Comparison of ENCODE assay signal across 8 mouse cellular contexts in the genomic region with DNA sequence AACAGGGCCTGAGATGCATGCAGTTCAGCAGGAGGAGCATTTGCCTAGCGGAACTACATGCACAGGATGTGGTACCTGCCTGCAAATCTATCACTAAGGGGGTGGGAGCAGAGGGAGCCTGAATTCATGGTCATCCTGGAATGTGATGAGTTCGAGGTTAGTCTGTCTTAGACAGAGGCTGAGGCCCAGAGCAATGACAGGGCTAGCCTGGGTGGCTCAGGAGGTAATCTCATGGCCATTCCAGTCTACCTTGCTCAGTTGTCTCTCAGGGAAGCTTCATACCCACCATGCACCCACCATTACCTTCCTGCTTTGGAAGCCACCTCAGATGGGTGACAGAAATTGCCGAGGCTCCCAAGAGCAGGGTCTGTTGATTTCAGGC. TPM values are rescaled to one million over a fixed set of nuclear protein-coding genes. Genes with fewer than 3 reads are reported as not detected.
DNase-seq lines count a peak whose midpoint lies in the region; ATAC-seq lines count a peak whose summit lies in the region.

No protein-coding gene starts in this region.

- no peak for ATAC-seq in embryonic facial prominence, embryonic 12.5 days (ENCODE audit: insufficient number of reproducible peaks, insufficient read depth, low FRiP score, low TSS enrichment)
- ATAC-seq in megakaryocyte, adult 5-6 weeks (ENCODE audit: poor library complexity, severe bottlenecking): no peak
- no peak for ATAC-seq in intestine, embryonic 16.5 days
- no peak for ATAC-seq in stomach, embryonic 15.5 days (ENCODE audit: insufficient read depth, low FRiP score, low read depth)

- H3K4me2 ChIP-seq in embryonic facial prominence, embryonic 12.5 days (replicated peaks): peak overlapping the region; percentile 58; the same call in 1 of the 2 replicates
- peak overlapping the region; percentile 71 for H3K4me2 ChIP-seq in intestine, embryonic 16.5 days (ENCODE audit: low read depth, low read length)
- peak overlapping the region; percentile 92 for H3K4me2 ChIP-seq in stomach, embryonic 15.5 days

- no peaks in the 10 kb centered on the region for H3K27me3 ChIP-seq in embryonic facial prominence, embryonic 12.5 days
- H3K27me3 ChIP-seq in embryonic facial prominence, embryonic 10.5 days (replicated peaks; ENCODE audit: low read depth, poor library complexity, severe bottlenecking): peaks cover 32% of the 10 kb centered on the region
- peaks cover 12% of the 10 kb centered on the region for H3K27me3 ChIP-seq in megakaryocyte, embryonic 14.5 days (replicated peaks)
- H3K27me3 ChIP-seq in intestine, embryonic 16.5 days (replicated peaks; ENCODE audit: control insufficient read depth, insufficient read depth, low read length): no peaks in the 10 kb centered on the region
- H3K27me3 ChIP-seq in stomach, embryonic 15.5 days (replicated peaks): no peaks in the 10 kb centered on the region

- peak overlapping the region; percentile 93 for H3K27ac ChIP-seq in embryonic facial prominence, embryonic 12.5 days
- no peak overlapping the region; the same call in 1 of the 2 replicates for H3K27ac ChIP-seq in embryonic facial prominence, embryonic 10.5 days (replicated peaks)
- peak overlapping the region; percentile 100 for H3K27ac ChIP-seq in intestine, embryonic 16.5 days (ENCODE audit: low read length)
- H3K27ac ChIP-seq in stomach, embryonic 15.5 days: peak overlapping the region; percentile 99

- no peak overlapping the region for H3K9ac ChIP-seq in embryonic facial prominence, embryonic 12.5 days
- peak overlapping the region; percentile 83 for H3K9ac ChIP-seq in intestine, embryonic 16.5 days (ENCODE audit: low read depth, low read length)
- H3K9ac ChIP-seq in stomach, embryonic 15.5 days: peak overlapping the region; percentile 13; the same call in 1 of the 2 replicates

- WGBS in embryonic facial prominence, embryonic 12.5 days: 81% methylated on average over 3 of the region's 3 CpGs
- WGBS in embryonic facial prominence, embryonic 10.5 days: 93% methylated on average over 3 of the region's 3 CpGs
- WGBS in intestine, embryonic 16.5 days: 52% methylated on average over 3 of the region's 3 CpGs
- WGBS in stomach, embryonic 15.5 days: 55% methylated on average over 3 of the region's 3 CpGs

- no peak for DNase-seq in embryonic facial prominence, embryonic 10.5 days (ENCODE audit: low spot score)
- no peak for DNase-seq in adrenal gland, adult 8-10 months
- no peak for DNase-seq in layer of hippocampus, postnatal 10 days (ENCODE audit: low spot score in 2 of 2)

- H3K4me1 ChIP-seq in embryonic facial prominence, embryonic 12.5 days: peaks cover 67% of the 10 kb centered on the region
- H3K4me1 ChIP-seq in embryonic facial prominence, embryonic 10.5 days: peaks cover 72% of the 10 kb centered on the region
- H3K4me1 ChIP-seq in megakaryocyte, embryonic 14.5 days: peaks cover 73% of the 10 kb centered on the region
- peaks cover 37% of the 10 kb centered on the region for H3K4me1 ChIP-seq in intestine, embryonic 16.5 days (ENCODE audit: control insufficient read depth, insufficient read depth, low read length)
- H3K4me1 ChIP-seq in stomach, embryonic 15.5 days: peaks cover 45% of the 10 kb centered on the region

- H3K4me3 ChIP-seq in embryonic facial prominence, embryonic 12.5 days: no peak overlapping the region
- H3K4me3 ChIP-seq in embryonic facial prominence, embryonic 10.5 days: no peak overlapping the region
- H3K4me3 ChIP-seq in megakaryocyte, embryonic 14.5 days (replicated peaks): peak overlapping the region; percentile 48
- H3K4me3 ChIP-seq in intestine, embryonic 16.5 days (ENCODE audit: low read length): peak overlapping the region; percentile 74
- peak overlapping the region; percentile 70 for H3K4me3 ChIP-seq in stomach, embryonic 15.5 days (replicated peaks)

- H3K9me3 ChIP-seq in embryonic facial prominence, embryonic 12.5 days: no peaks in the 10 kb centered on the region
- 0 out of 2 replicates have a peak, but pooled peaks cover 2% of the 10 kb centered on the region for H3K9me3 ChIP-seq in embryonic facial prominence, embryonic 10.5 days
- no peaks in the 10 kb centered on the region for H3K9me3 ChIP-seq in megakaryocyte, embryonic 14.5 days
- H3K9me3 ChIP-seq in intestine, embryonic 16.5 days (ENCODE audit: control insufficient read depth, low read length): no peaks in the 10 kb centered on the region
- H3K9me3 ChIP-seq in stomach, embryonic 15.5 days: no peaks in the 10 kb centered on the region

- H3K36me3 ChIP-seq in embryonic facial prominence, embryonic 12.5 days: peaks cover 3% of the 10 kb centered on the region; the same call in 1 of the 2 replicates
- H3K36me3 ChIP-seq in embryonic facial prominence, embryonic 10.5 days (replicated peaks): 0 out of 2 replicates have a peak, but pooled peaks cover 2% of the 10 kb centered on the region
- H3K36me3 ChIP-seq in megakaryocyte, embryonic 14.5 days (replicated peaks; ENCODE audit: low read length): peaks cover 5% of the 10 kb centered on the region
- H3K36me3 ChIP-seq in intestine, embryonic 16.5 days (ENCODE audit: control insufficient read depth, insufficient read depth, low read length): peaks cover 5% of the 10 kb centered on the region
- H3K36me3 ChIP-seq in stomach, embryonic 15.5 days: peaks cover 10% of the 10 kb centered on the region

RNA-seq across cellular contexts. Expression of a gene that starts 2.8 kb away (rescaled TPM):
- 10.7 and 13.0 TPM in 2 replicates for polyA plus RNA-seq in embryonic facial prominence, embryonic 12.5 days (2016; fragmentation: Nextera tagmentation; extraction: Ambion mirVana)
- polyA plus RNA-seq in embryonic facial prominence, embryonic 10.5 days (2016; fragmentation: Nextera tagmentation; extraction: Ambion mirVana): 5.6 and 5.7 TPM in 2 replicates
- polyA plus RNA-seq in megakaryocyte, embryonic 14.5 days (2012; ENCODE audit: insufficient read depth, low replicate concordance): 3.3 and 5.6 TPM in 2 replicates
- total RNA-seq in megakaryocyte, adult 5-6 weeks (2015): 0.11 and 0.25 TPM in 2 replicates
- total RNA-seq in megakaryocyte, adult 5-6 weeks (2017): 0.24 TPM in 1 of 2 replicates, not detected in the other
- 72.7 and 87.8 TPM in 2 replicates for polyA plus RNA-seq in intestine, embryonic 16.5 days (2015; fragmentation: Nextera tagmentation; extraction: Ambion mirVana)
- polyA plus RNA-seq in stomach, embryonic 15.5 days (2015; fragmentation: Nextera tagmentation; extraction: Ambion mirVana): 47.3 and 54.9 TPM in 2 replicates
- 1 to 10 TPM; 2.1 to 5.4 (median 3.7) TPM for total RNA-seq in adrenal gland, adult 8-10 months (2022)
- total RNA-seq in layer of hippocampus, postnatal 10 days (2021): 10 to 100 TPM in 1 of 2 experiments, 1 to 10 TPM in 1; 7.4 to 10.1 TPM

RNA-seq across cellular contexts. Expression of a gene that starts 14.4 kb away (rescaled TPM):
- polyA plus RNA-seq in embryonic facial prominence, embryonic 12.5 days (2016; fragmentation: Nextera tagmentation; extraction: Ambion mirVana): 0.13 and 0.14 TPM in 2 replicates
- 0.09 and 0.10 TPM in 2 replicates for polyA plus RNA-seq in embryonic facial prominence, embryonic 10.5 days (2016; fragmentation: Nextera tagmentation; extraction: Ambion mirVana)
- polyA plus RNA-seq in megakaryocyte, embryonic 14.5 days (2012; ENCODE audit: insufficient read depth, low replicate concordance): not detected in 2 replicates
- total RNA-seq in megakaryocyte, adult 5-6 weeks (2015): 0.04 TPM in 1 of 2 replicates, not detected in the other
- 0.28 TPM in 1 of 2 replicates, not detected in the other for total RNA-seq in megakaryocyte, adult 5-6 weeks (2017)
- 0.48 and 0.73 TPM in 2 replicates for polyA plus RNA-seq in intestine, embryonic 16.5 days (2015; fragmentation: Nextera tagmentation; extraction: Ambion mirVana)
- polyA plus RNA-seq in stomach, embryonic 15.5 days (2015; fragmentation: Nextera tagmentation; extraction: Ambion mirVana): 0.30 and 0.63 TPM in 2 replicates
- total RNA-seq in adrenal gland, adult 8-10 months (2022): under 1 TPM; 0.10 to 0.51 (median 0.43) TPM
- total RNA-seq in layer of hippocampus, postnatal 10 days (2021): 1 to 10 TPM; 4.1 to 5.0 TPM

RNA-seq across cellular contexts. Expression of a gene that starts 31.7 kb away (rescaled TPM):
- 110 TPM in 2 replicates for polyA plus RNA-seq in embryonic facial prominence, embryonic 12.5 days (2016; fragmentation: Nextera tagmentation; extraction: Ambion mirVana)
- polyA plus RNA-seq in embryonic facial prominence, embryonic 10.5 days (2016; fragmentation: Nextera tagmentation; extraction: Ambion mirVana): 138 and 146 TPM in 2 replicates
- polyA plus RNA-seq in megakaryocyte, embryonic 14.5 days (2012; ENCODE audit: insufficient read depth, low replicate concordance): 55.6 and 70.0 TPM in 2 replicates
- 39.9 and 51.4 TPM in 2 replicates for total RNA-seq in megakaryocyte, adult 5-6 weeks (2015)
- 31.6 and 33.1 TPM in 2 replicates for total RNA-seq in megakaryocyte, adult 5-6 weeks (2017)
- polyA plus RNA-seq in intestine, embryonic 16.5 days (2015; fragmentation: Nextera tagmentation; extraction: Ambion mirVana): 83.7 and 88.3 TPM in 2 replicates
- 92.9 and 95.7 TPM in 2 replicates for polyA plus RNA-seq in stomach, embryonic 15.5 days (2015; fragmentation: Nextera tagmentation; extraction: Ambion mirVana)
- total RNA-seq in adrenal gland, adult 8-10 months (2022): 10 to 100 TPM; 74.7 to 96.9 (median 91.3) TPM
- 100 to 1,000 TPM; 142 to 148 TPM for total RNA-seq in layer of hippocampus, postnatal 10 days (2021)

Comparison
In these comparisons a context has a peak if more than half of its experiments do, and no peak if none do; other contexts are left out.
1. H3K4me3 ChIP-seq: peak in megakaryocyte, embryonic 14.5 days (single experiment), intestine, embryonic 16.5 days (single experiment) and stomach, embryonic 15.5 days (single experiment); none in embryonic facial prominence, embryonic 12.5 days (single experiment) and embryonic facial prominence, embryonic 10.5 days (single experiment).
2. Peak in every context shown above with its lines, with median percentiles within 50 percentile points of each other: H3K4me2 ChIP-seq.